Mouse (Mus musculus): ENCODE data around the gene Tpsab1. TPM values are rescaled to one million over a fixed set of nuclear protein-coding genes. Genes with fewer than 3 reads are reported as not detected.

The Tpsab1 gene
- total RNA-seq, 2 experiments from 2014 or later: 0.63 to 1.2 TPM

Other genes with a start within 250 kb of the Tpsab1 start
- gene Telo2, start 229.6 kb downstream of the Tpsab1 start, total RNA-seq (2021): 10 to 100 TPM; 19.7 to 22.4 TPM
- gene Ptx4, start 224.8 kb downstream of the Tpsab1 start, total RNA-seq (2021): not detected
- gene Clcn7, start 212.2 kb downstream of the Tpsab1 start, total RNA-seq (2021): 10 to 100 TPM; 42.0 to 43.8 TPM
- not detected for gene Ccdc154, start 183.1 kb downstream of the Tpsab1 start, total RNA-seq (2021)
- gene Gm38655, start 170.1 kb downstream of the Tpsab1 start, total RNA-seq (2021): under 1 TPM in 1 of 2 experiments, not detected in 1; 0.43 TPM
- 10 to 100 TPM; 18.7 to 20.7 TPM for gene BC003965, start 161.0 kb downstream of the Tpsab1 start, total RNA-seq (2021)
- gene Unkl, start 157.2 kb downstream of the Tpsab1 start, total RNA-seq (2021): 10 to 100 TPM; 16.5 to 17.6 TPM
- gene Gnptg, start 105.4 kb downstream of the Tpsab1 start, total RNA-seq (2021): 10 to 100 TPM; 41.2 to 43.2 TPM
- 10 to 100 TPM; 23.1 to 29.0 TPM for gene Tsr3, start 105.4 kb downstream of the Tpsab1 start, total RNA-seq (2021)
- 10 to 100 TPM in 1 of 2 experiments, 1 to 10 TPM in 1; 6.9 to 10.7 TPM for gene Baiap3, start 89.2 kb downstream of the Tpsab1 start, total RNA-seq (2021)
- gene Ube2i, start 70.9 kb downstream of the Tpsab1 start, total RNA-seq (2021): 100 to 1,000 TPM; 242 to 248 TPM
- under 1 TPM; 0.30 to 0.43 TPM for gene Prss34, start 47.2 kb downstream of the Tpsab1 start, total RNA-seq (2021)
- gene Prss28, start 36.9 kb downstream of the Tpsab1 start, total RNA-seq (2021): not detected
- gene Prss29, start 26.9 kb downstream of the Tpsab1 start, total RNA-seq (2021): not detected
- 1 to 10 TPM; 2.8 to 3.2 TPM for gene Tpsb2, start 20.7 kb upstream of the Tpsab1 start, total RNA-seq (2021)
- gene Tpsg1, start 23.7 kb upstream of the Tpsab1 start, total RNA-seq (2021): not detected
- gene Cacna1h, start 88.2 kb upstream of the Tpsab1 start, total RNA-seq (2021): 10 to 100 TPM; 58.7 to 97.3 TPM
- gene Tekt4, start 109.1 kb upstream of the Tpsab1 start, total RNA-seq (2021): not detected
- under 1 TPM; 0.49 to 0.53 TPM for gene Sstr5, start 151.7 kb upstream of the Tpsab1 start, total RNA-seq (2021)
- 1 to 10 TPM; 1.3 to 2.5 TPM for gene Sox8, start 225.1 kb upstream of the Tpsab1 start, total RNA-seq (2021)
- 10 to 100 TPM; 29.6 to 37.9 TPM for gene Lmf1, start 233.5 kb upstream of the Tpsab1 start, total RNA-seq (2021)